Mouse (Mus musculus): Measurements from ENCODE around the gene Metrnl.

GRCm38 (mm10) chr11:121738616-121739015, 37.3 kb downstream of the Metrnl start:
- TF ChIP-seq CTCF (IDR thresholded peaks at IDR 0.05; ENCODE audit: control insufficient read depth, insufficient read depth, insufficient replicate concordance, low read depth, low read length) (no peak), POLR2A (IDR thresholded peaks at IDR 0.05; ENCODE audit: control insufficient read depth, low read depth, low read length) (no peak)
